Mouse (Mus musculus): Measurements from ENCODE around the gene Ttc22.

- TF ChIP-seq POLR2A (IDR thresholded peaks at IDR 0.05; ENCODE audit: extremely low read depth, insufficient read depth, low read length) (no peak), CTCF (IDR thresholded peaks at IDR 0.05; ENCODE audit: extremely low read depth, insufficient read depth, low read length) (no peak)
Observed at GRCm38 (mm10) chr4:106634086-106634479, 11.9 kb downstream of the Ttc22 start.

Data from cortical plate, adult 2 months (tissue).